Mouse (Mus musculus): ENCODE measurements at regions not wholly inside any gene's neighbourhood (a gene's known extent, or its start where the extent isn't known, plus 50 kb on each side); places are given as distances from the start of the nearest gene placed in this dataset.

GRCm38 (mm10) chr14:67550462-67551185 lies 1541.6 kb upstream of the Gulo start:
- DNase-seq: peak in 1 of 2 experiments; percentile 10

- peak in 1 of 2 experiments; percentile 37 for DNase-seq
These were observed 1539.7 kb upstream of the Gulo start for GRCm38 (mm10) chr14:67548750-67549149.

DNA sequence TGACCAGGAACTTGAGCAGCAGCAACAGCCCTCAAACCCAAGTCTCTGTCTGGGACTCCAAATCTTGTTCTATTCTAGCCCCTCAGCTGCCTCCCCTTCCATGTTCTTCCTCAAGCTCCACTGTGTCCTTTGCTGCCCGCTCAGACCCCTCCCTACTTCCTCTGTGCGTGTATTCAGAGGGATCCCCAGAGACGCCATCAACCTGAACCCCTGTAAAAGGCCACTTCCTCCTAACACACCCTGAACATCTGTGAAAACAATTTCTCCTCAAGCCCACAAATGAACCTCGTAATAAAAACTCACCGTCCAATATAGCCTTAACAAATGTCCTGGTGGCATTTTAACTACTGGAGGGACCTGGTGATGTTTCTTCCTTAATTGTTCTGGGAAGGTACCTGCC lies 1536.0 kb upstream of the Gulo start:
- DNase-seq: no peak

GRCm38 (mm10) chr14:67541271-67541711 lies 1532.3 kb upstream of the Gulo start:
- DNase-seq: peak; percentile 60 to 68

DNA sequence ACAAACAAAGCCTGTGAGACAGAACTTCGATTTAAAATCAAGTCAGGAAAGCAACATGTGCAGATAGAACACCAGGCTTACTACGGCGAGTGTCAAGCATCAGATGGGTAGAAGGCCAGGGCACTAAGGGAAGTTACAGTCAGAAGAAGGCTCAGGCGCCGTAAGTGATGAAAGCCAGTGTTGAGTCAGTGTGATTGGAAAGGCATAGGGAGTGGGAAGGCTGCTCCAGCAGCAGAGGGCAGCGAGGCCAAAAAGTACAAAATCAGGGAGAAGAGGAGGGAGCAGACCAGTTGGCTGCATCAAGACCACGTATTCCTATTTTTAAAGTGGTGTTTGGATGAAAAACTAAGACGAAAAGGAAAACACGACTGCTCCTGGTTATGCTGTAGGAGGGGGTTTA lies 1529.7 kb upstream of the Gulo start:
- no peak for DNase-seq

DNA sequence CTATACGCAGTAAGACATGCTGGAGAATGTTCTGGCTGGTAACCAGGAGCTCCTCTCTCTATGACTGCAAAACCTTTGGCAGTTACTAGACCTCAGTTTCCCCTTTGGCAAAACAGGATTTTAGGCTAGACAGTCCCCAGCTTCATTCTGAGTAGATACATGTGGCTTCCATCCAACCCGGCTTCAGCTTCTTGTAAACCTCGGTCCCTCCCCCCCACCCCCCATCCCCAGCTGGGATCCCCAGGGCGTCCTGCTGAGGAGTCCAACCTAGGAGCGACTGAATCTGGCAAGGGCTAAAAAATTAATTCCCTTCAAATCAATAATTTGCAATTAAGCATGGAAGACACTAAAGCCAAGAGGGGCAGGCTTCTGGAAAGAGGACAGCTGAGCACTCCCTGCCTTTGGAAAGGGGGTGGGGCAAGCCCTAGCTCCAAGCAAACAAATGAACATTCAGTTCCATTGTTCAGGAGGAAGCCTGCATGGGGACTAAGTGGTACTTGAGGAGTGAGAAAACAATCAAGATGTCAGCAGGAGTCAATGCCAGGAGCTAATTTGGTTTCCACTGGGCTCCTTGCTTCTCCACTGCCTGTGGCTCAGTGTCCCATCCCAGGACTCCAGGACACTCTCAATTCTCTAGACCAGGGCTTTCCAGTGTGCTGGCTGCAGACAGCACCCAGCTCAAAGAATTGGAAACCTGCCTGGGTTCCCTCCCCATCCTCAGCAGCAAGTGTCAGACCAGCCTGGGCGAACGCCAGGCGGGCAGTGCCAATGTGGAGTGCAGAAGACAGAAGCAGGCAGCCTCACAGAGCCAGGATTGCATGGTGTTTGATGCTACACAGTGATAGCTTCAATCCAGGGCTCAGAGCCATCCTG lies 1528.0 kb upstream of the Gulo start:
- peak; percentile 81 to 83 for DNase-seq

DNA sequence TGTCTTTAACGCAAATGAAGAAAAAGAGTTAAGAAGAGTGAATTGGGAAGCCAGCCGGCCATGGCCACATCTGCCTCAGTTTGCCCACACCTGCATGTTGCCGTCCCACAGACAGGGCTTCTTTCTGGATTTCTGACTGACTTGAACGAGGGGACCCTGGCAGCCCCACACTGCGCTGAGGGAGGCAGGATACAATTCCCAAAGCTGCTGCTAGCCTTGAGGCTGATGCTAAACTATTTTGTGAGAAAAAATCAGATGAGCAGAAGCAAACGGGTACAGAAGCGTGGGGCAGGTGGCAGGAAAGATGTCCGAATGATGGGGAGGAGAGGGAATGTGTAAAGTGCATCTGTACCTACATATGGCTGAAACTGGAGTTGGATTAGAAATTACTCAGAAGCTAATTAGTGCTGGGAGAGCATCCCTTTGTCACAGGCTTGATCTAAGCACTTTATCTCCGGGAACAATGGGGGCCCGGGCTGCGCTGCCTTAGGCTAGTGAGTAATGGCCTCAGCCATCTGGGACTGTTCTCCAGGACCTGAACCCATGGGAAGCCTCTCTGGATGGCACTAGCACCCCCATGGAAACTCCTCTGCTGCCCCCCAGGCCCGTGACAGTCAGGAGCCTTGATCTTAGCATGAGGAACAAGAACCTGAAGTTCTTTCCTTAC lies 1497.9 kb upstream of the Gulo start:
- no peak for DNase-seq

GRCm38 (mm10) chr14:67492086-67492485 lies 1483.1 kb upstream of the Gulo start:
- no peak for DNase-seq

DNA sequence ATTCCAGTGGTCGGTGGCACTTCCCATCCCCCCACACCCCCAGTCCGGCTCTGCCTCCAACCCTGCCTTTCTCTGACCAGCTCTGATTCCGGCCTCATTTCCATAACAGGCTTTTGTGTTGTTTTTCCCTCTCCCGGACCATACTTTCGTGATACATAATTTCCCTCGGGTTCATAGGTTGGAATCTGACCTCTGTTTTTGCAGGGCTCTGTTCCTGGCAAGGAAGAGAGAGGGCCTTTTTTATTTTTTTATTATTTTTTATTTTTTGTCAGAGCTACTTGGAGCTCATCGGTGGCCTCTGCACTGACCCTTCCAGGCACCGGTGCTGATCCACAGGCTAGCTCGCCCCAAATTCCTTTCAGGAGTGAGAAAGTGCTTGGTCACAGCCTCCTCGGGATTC lies 1477.7 kb upstream of the Gulo start:
- no peak for DNase-seq

- DNase-seq: no peak
These were observed 1476.4 kb upstream of the Gulo start for GRCm38 (mm10) chr14:67485449-67485800.

- no peak for DNase-seq
These were observed 1475.8 kb upstream of the Gulo start for GRCm38 (mm10) chr14:67484533-67485448.
